Mouse (Mus musculus): ENCODE results near the gene Lrig3. TPM values are rescaled to one million over a fixed set of nuclear protein-coding genes. Genes with fewer than 3 reads are reported as not detected.

Lrig3 gene
- polyA plus RNA-seq, 1 experiment from 2014 or later: 1.7 TPM

DNA sequence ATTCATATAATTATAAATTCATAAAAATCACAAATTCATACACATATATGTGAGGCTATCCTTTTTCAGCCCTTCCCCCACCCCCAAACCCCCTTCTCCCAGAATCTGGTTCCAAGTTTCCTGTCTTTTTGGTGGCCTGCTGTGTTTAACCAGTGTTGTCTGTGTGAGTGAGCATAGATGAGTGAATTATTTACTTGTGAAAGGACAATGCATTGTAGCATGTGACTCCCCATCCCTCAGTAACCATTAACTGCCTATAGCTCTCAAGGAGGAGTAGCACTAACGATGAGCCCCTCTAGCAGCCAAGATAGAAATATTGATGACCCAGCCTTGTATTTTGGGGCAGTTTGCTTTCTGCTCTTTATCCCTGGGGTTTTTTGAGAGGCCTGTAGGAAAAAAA, 37.9 kb downstream of the Lrig3 start:
- no peak overlapping the region for H3K9ac ChIP-seq (ENCODE audit: low read length)
- H3K27ac ChIP-seq (replicated peaks in 1 of 2; ENCODE audit: control insufficient read depth in 1 of 2, insufficient read depth in 1 of 2, low read depth in 2 of 2, low read length in 2 of 2): no peak overlapping the region
- no peaks in the 10 kb centered on the region for H3K27me3 ChIP-seq (ENCODE audit: control insufficient read depth, insufficient read depth, low read length)
- H3K4me3 ChIP-seq (ENCODE audit: control insufficient read depth in 1 of 2, insufficient read depth in 1 of 2, low read depth in 1 of 2, low read length in 2 of 2): no peak overlapping the region
- peaks cover 4% of the 10 kb centered on the region; the same call in 1 of the 2 replicates for H3K36me3 ChIP-seq (ENCODE audit: control insufficient read depth, insufficient read depth, low read length)
- no peaks in the 10 kb centered on the region for H3K4me1 ChIP-seq (ENCODE audit: control insufficient read depth in 2 of 2, insufficient read depth in 2 of 2, low read length in 2 of 2)
- H3K9me3 ChIP-seq (ENCODE audit: control insufficient read depth, low read length): no peaks in the 10 kb centered on the region
- 80% methylated on average over 1 of the region's 1 CpGs for WGBS
- H3K4me2 ChIP-seq (ENCODE audit: low read length): no peak overlapping the region
- ATAC-seq (ENCODE audit: insufficient number of reproducible peaks, insufficient read depth, low FRiP score, low read depth): no peak

DNA sequence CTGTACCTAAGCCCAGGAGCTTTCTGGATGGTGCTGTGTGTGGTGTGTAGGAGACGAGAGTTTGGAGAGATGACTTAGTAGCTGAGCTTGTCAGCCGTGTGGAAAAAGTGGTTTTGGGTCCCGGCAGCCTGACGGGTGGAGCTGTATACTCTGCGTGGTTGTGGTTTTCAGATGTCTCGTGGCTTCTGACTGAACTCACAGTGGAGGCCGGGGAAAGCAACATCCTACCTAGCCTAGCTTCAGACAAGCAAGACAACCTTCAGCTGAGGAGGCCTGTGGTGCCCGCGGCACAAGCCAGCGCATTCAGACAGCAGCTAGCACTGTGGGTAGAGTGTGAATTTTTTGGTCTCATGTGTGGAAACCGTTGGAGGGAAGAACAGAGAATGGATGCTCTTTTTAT, 47.7 kb downstream of the Lrig3 start:
- Histone ChIP-seq H3K27me3 (ENCODE audit: control insufficient read depth, insufficient read depth, low read length) (no peaks in the 10 kb centered on the region), H3K4me2 (ENCODE audit: low read length) (no peak overlapping the region), H3K4me3 (ENCODE audit: control insufficient read depth in 1 of 2, insufficient read depth in 1 of 2, low read depth in 1 of 2, low read length in 2 of 2) (no peak overlapping the region), H3K9ac (ENCODE audit: low read length) (no peak overlapping the region), H3K4me1 (ENCODE audit: control insufficient read depth in 2 of 2, insufficient read depth in 2 of 2, low read length in 2 of 2) (no peaks in the 10 kb centered on the region), H3K27ac (replicated peaks in 1 of 2; ENCODE audit: control insufficient read depth in 1 of 2, insufficient read depth in 1 of 2, low read depth in 2 of 2, low read length in 2 of 2) (no peak overlapping the region), H3K9me3 (ENCODE audit: control insufficient read depth, low read length) (no peaks in the 10 kb centered on the region), H3K36me3 (ENCODE audit: control insufficient read depth, insufficient read depth, low read length) (peaks cover 13% of the 10 kb centered on the region)
- no peak for ATAC-seq (ENCODE audit: insufficient number of reproducible peaks, insufficient read depth, low FRiP score, low read depth)
- WGBS: 88% methylated on average over 11 of the region's 11 CpGs

DNA sequence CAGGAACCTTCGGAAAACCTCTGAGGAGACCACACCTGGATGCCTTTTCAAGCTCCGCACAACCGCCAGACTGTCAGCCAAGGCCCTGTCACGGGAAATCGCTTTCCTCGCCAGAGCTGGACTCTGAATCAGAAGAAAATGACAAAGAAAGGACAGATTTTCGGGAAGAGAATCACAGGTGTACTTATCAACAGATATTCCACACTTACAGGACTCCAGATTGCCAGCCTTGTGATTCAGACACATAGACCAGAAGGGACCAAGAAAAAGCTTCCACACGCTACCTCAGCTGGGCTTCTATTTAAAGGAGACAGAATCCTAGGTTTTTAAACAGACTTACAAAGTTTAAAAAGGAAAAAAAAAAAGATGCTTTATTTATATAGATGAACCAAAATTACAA, 48.7 kb downstream of the Lrig3 start:
- Histone ChIP-seq H3K9me3 (ENCODE audit: control insufficient read depth, low read length) (no peaks in the 10 kb centered on the region), H3K4me1 (ENCODE audit: control insufficient read depth in 2 of 2, insufficient read depth in 2 of 2, low read length in 2 of 2) (no peaks in the 10 kb centered on the region), H3K36me3 (ENCODE audit: control insufficient read depth, insufficient read depth, low read length) (peaks cover 13% of the 10 kb centered on the region), H3K27me3 (ENCODE audit: control insufficient read depth, insufficient read depth, low read length) (no peaks in the 10 kb centered on the region), H3K9ac (ENCODE audit: low read length) (no peak overlapping the region), H3K4me3 (ENCODE audit: control insufficient read depth in 1 of 2, insufficient read depth in 1 of 2, low read depth in 1 of 2, low read length in 2 of 2) (no peak overlapping the region), H3K4me2 (ENCODE audit: low read length) (no peak overlapping the region), H3K27ac (replicated peaks in 1 of 2; ENCODE audit: control insufficient read depth in 1 of 2, insufficient read depth in 1 of 2, low read depth in 2 of 2, low read length in 2 of 2) (no peak overlapping the region)
- 91% methylated on average over 8 of the region's 8 CpGs for WGBS
- ATAC-seq (ENCODE audit: insufficient number of reproducible peaks, insufficient read depth, low FRiP score, low read depth): no peak

DNA sequence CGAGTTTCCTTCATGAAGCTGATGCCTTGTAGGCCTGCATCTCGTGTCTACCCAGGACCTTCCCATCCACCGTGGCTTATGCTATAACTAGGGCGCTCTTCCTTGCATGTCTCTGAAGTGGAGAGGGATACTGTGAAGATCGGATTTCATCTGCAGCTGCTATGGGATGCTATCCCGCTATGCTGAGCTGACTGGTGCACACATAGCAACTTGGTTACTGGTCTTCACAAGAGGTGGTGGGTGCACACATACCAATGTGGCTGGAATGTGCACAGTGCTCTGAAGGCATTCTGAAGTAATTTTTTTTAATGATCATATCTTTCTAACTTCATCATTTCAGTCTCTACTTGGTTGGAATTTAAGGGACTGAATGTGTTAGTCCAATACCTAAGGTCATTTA, 49.7 kb downstream of the Lrig3 start:
- no peak for ATAC-seq (ENCODE audit: insufficient number of reproducible peaks, insufficient read depth, low FRiP score, low read depth)
- no peaks in the 10 kb centered on the region for H3K9me3 ChIP-seq (ENCODE audit: control insufficient read depth, low read length)
- H3K36me3 ChIP-seq (ENCODE audit: control insufficient read depth, insufficient read depth, low read length): peaks cover 6% of the 10 kb centered on the region; the same call in 1 of the 2 replicates
- no peak overlapping the region for H3K4me2 ChIP-seq (ENCODE audit: low read length)
- no peaks in the 10 kb centered on the region for H3K4me1 ChIP-seq (ENCODE audit: control insufficient read depth in 2 of 2, insufficient read depth in 2 of 2, low read length in 2 of 2)
- no peaks in the 10 kb centered on the region for H3K27me3 ChIP-seq (ENCODE audit: control insufficient read depth, insufficient read depth, low read length)
- no peak overlapping the region for H3K4me3 ChIP-seq (ENCODE audit: control insufficient read depth in 1 of 2, insufficient read depth in 1 of 2, low read depth in 1 of 2, low read length in 2 of 2)
- no peak overlapping the region for H3K9ac ChIP-seq (ENCODE audit: low read length)
- no peak overlapping the region for H3K27ac ChIP-seq (replicated peaks in 1 of 2; ENCODE audit: control insufficient read depth in 1 of 2, insufficient read depth in 1 of 2, low read depth in 2 of 2, low read length in 2 of 2)
- WGBS: 92% methylated on average over 6 of the region's 6 CpGs

DNA sequence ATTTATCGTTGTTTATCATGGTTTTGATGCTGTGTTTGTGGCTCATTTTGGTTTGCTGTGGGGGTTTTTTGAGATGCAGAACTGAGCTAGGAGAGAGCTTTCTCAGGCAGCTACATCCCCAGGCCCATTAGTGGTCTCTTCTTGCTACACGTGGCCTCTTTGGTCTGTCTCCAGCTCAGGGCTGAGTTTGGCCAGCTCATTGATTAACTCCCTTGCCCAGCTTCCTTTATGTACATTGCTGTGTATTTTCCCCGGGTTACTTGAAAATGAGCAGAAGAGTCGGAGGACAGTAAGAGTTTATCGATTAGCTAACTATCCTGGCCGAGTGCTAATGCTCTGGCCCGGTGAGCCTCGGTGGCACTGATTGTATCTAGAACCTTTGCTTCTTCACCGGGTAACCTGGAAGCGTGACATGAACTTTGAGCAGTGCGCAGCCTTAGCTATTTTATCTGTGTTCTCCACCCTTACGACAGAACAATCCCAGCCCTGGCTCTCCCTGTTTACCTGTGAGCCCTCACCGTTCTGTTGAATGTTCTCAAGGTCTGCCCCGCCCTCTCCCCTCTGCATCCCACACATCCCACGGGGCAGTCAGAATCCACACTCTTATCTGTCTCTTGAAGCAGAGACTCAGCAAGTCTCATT, 53.5 kb downstream of the Lrig3 start:
- Histone ChIP-seq H3K4me2 (ENCODE audit: low read length) (no peak overlapping the region), H3K9me3 (ENCODE audit: control insufficient read depth, low read length) (no peaks in the 10 kb centered on the region), H3K4me3 (ENCODE audit: control insufficient read depth in 1 of 2, insufficient read depth in 1 of 2, low read depth in 1 of 2, low read length in 2 of 2) (no peak overlapping the region), H3K36me3 (ENCODE audit: control insufficient read depth, insufficient read depth, low read length) (0 out of 2 replicates have a peak, but pooled peaks cover 6% of the 10 kb centered on the region), H3K27ac (replicated peaks in 1 of 2; ENCODE audit: control insufficient read depth in 1 of 2, insufficient read depth in 1 of 2, low read depth in 2 of 2, low read length in 2 of 2) (no peak overlapping the region), H3K4me1 (ENCODE audit: control insufficient read depth in 2 of 2, insufficient read depth in 2 of 2, low read length in 2 of 2) (no peaks in the 10 kb centered on the region), H3K9ac (ENCODE audit: low read length) (no peak overlapping the region), H3K27me3 (ENCODE audit: control insufficient read depth, insufficient read depth, low read length) (no peaks in the 10 kb centered on the region)
- no peak for ATAC-seq (ENCODE audit: insufficient number of reproducible peaks, insufficient read depth, low FRiP score, low read depth)
- WGBS: 71% methylated on average over 15 of the region's 15 CpGs

DNA sequence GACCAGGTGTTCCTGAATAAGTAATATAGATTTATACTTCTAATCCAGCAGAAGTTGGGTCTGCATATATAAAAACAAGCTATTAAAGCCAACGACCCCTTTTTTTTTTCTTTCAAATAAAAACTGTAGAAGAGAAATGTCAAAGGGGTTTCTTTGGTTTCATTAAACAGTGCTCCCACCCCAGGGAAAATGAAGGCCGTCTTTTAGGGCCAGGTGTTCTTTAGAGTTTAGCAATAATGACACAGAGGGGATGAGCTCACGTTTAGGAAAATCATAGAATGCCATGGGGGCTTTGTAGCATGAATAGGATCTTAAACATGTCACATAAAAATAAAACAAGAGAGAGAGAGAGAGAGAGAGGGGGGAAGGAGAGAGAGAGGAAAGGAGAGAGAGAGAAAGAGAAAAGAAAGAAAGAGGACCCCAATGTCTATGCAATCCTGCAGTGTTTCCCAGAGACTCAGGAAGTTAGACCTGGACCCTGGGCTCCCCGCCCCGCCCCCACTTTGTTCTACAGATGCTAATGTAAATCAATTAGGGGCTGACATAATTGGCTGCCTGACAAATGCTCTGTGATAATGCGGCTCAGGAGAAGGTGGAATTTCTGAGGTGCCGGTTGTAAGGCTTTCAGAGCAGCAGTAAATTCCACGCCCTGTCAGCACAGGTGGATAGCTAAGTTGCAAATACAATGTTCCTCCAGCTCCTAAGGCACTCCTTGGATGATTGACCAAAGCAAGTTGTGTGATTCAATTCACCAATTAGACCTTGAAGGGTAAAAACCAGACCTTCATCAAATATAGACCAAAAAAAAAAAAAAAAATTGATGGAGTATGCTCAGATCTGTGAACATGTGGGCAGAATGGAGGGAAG, 62.8 kb downstream of the Lrig3 start:
- no peaks in the 10 kb centered on the region for H3K4me1 ChIP-seq (ENCODE audit: control insufficient read depth in 2 of 2, insufficient read depth in 2 of 2, low read length in 2 of 2)
- no peaks in the 10 kb centered on the region for H3K27me3 ChIP-seq (ENCODE audit: control insufficient read depth, insufficient read depth, low read length)
- no peak overlapping the region for H3K9ac ChIP-seq (ENCODE audit: low read length)
- no peak overlapping the region for H3K4me3 ChIP-seq (ENCODE audit: control insufficient read depth in 1 of 2, insufficient read depth in 1 of 2, low read depth in 1 of 2, low read length in 2 of 2)
- no peak overlapping the region for H3K27ac ChIP-seq (replicated peaks in 1 of 2; ENCODE audit: control insufficient read depth in 1 of 2, insufficient read depth in 1 of 2, low read depth in 2 of 2, low read length in 2 of 2)
- H3K9me3 ChIP-seq (ENCODE audit: control insufficient read depth, low read length): no peaks in the 10 kb centered on the region
- WGBS: 34% methylated on average over 8 of the region's 8 CpGs
- no peaks in the 10 kb centered on the region for H3K36me3 ChIP-seq (ENCODE audit: control insufficient read depth, insufficient read depth, low read length)
- no peak overlapping the region for H3K4me2 ChIP-seq (ENCODE audit: low read length)
- no peak for ATAC-seq (ENCODE audit: insufficient number of reproducible peaks, insufficient read depth, low FRiP score, low read depth)

DNA sequence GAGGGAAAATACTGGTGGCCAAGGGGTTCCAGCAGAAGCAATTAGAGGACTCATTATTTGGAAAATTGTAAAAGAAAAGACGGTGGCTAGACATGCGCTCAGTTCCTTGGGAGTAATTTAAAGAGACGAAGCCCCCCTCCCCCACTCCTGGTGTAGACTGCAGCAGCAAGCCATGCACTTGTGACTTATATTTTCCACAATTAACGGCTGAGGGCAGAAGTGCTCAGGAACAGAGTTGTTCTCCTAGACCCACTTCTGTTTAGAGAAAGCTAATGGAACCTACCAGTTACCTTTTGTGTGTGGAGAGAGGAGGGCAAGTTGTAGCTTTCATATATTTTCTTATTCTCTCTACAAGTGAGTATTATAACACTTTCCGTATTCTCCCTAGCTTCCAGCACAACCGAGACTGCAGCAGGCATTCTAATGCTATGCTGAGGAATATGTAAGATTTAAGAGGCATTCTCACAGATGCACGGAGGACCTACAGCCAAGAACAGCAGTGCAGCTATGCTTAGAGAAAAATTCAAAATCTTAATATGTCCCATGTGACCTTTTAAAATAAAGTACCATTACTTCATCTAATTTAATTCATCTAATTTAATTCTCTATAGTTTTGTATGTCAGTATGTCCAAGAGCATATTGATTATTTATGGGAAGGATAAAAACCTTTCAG, 63.6 kb downstream of the Lrig3 start:
- Histone ChIP-seq H3K4me2 (ENCODE audit: low read length) (no peak overlapping the region), H3K27ac (replicated peaks in 1 of 2; ENCODE audit: control insufficient read depth in 1 of 2, insufficient read depth in 1 of 2, low read depth in 2 of 2, low read length in 2 of 2) (no peak overlapping the region), H3K27me3 (ENCODE audit: control insufficient read depth, insufficient read depth, low read length) (no peaks in the 10 kb centered on the region), H3K4me1 (ENCODE audit: control insufficient read depth in 2 of 2, insufficient read depth in 2 of 2, low read length in 2 of 2) (no peaks in the 10 kb centered on the region), H3K4me3 (ENCODE audit: control insufficient read depth in 1 of 2, insufficient read depth in 1 of 2, low read depth in 1 of 2, low read length in 2 of 2) (no peak overlapping the region), H3K9ac (ENCODE audit: low read length) (no peak overlapping the region), H3K36me3 (ENCODE audit: control insufficient read depth, insufficient read depth, low read length) (no peaks in the 10 kb centered on the region), H3K9me3 (ENCODE audit: control insufficient read depth, low read length) (no peaks in the 10 kb centered on the region)
- no peak for ATAC-seq (ENCODE audit: insufficient number of reproducible peaks, insufficient read depth, low FRiP score, low read depth)
- 66% methylated on average over 7 of the region's 7 CpGs for WGBS
